Mouse (Mus musculus) embryonic fibroblast, embryonic 13.5 days (primary cell): ENCODE measurements around the gene Rimbp3.

Experiments used
- CTCF ChIP-seq: IDR thresholded peaks from 2 replicates; pipeline ENCODE4 v1.5.1; 2011; ENCODE audit warnings: mild to moderate bottlenecking, control low read depth, low read length, moderate library complexity, borderline replicate concordance; ENCODE audit not compliant: insufficient read depth
- POLR2A ChIP-seq: IDR thresholded peaks from 2 replicates; pipeline ENCODE4 v1.6.1; 2011; ENCODE audit warnings: low read depth, mild to moderate bottlenecking, control low read depth, low read length, moderate library complexity

GRCm38 (mm10) chr16:17252841-17253240 is 44.4 kb downstream of the Rimbp3 start:
- TF ChIP-seq POLR2A (no peak), CTCF (no peak)
